Mouse (Mus musculus) embryo, embryonic 10 days (tissue): ENCODE results near the gene Olfr1392.
A peak's percentile ranks its signal among the peaks of the same experiment; 100 is the strongest.
"Not testable (repeated sequence)": the region's sequence is repeated elsewhere in the genome, so short reads cannot be mapped to it uniquely, and the experiment has no call there.

ENCODE experiments used
- DNase-seq: peaks from one replicate; pipeline ENCODE4 v3.0.0-alpha.2; 2015; ENCODE audit warnings: low spot score

Olfr1392 gene

GRCm38 (mm10) chr11:49284982-49285381, at the start of gene Olfr1392:
Gene Olfr1392 (plus strand): TSS chr11:49285282.
- DNase-seq: not testable (repeated sequence)

DNA sequence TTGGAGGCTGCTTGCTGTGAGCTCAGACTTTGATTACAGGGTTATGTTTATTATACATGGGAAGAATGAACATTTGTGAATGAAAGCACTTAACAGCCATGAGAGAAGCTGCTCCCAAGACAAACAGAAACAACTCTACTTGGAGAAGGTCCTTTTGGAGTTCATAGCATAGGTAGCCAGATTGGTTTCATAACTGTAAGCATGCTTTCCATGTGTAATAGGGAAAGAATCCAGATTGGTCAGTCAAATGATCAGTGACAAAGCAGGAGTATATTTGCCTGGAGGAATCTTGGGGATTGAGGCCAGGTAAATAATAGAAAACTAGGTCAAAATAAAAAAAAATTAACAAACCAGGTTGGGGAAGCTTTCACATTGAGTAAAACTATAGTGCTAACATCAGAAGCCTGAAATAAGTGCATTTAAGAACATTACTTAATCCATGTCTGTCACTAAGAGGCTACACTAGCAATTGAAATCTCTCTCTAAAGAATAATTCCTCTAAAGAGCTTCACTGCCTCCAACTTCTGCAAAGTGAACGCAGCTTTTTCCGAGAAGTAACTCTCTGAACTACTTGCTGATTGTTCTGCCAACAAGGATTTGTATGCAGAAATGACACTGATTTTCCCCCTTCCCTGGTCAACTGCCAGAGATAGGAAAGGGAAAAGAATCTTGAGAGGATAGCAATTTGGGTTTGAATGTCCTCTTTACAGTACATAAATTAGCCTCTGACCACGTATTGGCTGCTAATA, 49.4 kb upstream of the Olfr1392 start:
- no peak for DNase-seq

DNA sequence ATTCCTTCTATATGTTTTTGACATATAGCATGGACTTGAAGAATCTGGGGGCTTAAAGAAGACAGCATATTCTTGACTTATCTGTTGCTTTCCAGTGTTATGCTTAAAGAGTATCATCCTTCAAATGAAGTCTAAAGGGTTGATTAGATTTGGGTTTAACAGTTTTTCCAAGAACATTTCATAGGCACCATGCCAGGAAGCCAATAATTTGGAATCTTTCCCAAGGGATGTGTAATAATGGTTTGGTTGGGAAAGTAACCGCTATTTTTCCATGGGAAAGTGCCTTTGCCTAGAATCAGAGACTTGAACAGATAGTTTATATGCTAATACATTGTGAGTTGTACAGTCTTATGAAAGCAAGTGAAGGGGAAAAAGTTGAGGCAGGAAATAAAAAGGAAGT, 48.2 kb upstream of the Olfr1392 start:
- DNase-seq: no peak

GRCm38 (mm10) chr11:49237532-49237931, 47.5 kb upstream of the Olfr1392 start:
- DNase-seq: no peak

DNA sequence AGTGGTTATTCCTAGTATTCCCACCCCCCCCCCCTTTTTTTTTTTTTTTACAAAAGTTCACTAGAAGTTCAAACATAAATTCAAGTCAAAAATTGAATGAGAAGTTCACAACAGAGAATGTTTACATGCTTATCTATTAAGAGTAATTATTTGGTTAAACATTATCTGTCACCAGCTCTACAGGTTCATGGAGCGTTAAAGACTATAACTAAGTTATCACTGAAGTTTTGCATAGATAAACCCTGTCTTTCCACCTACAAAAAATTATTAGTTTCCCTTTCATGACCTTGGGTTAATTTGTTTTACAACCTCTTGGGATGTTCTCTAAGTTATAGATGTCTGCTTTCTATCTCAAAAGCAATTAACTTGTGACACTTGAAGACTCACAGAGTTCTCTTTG, 44.8 kb upstream of the Olfr1392 start:
- no peak for DNase-seq

DNA sequence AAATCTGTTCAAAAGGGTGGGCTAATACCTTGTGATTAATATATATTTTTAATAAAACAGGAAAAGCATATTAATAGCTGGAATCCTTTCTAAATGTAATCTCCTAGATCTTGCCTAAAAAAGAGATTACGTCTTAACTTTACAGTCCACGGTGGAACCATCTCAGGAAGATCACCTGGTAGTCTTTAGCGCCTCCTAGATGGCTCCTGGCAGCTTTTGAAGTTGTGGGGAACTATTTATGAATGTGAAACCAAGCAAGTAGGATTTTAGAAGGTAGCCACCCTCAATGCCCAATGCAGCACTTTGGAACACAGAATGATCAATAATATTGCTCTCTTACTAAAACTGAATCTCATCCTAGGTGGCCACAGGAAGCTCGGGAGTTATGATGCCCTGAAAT, 44.2 kb upstream of the Olfr1392 start:
- DNase-seq: no peak

DNA sequence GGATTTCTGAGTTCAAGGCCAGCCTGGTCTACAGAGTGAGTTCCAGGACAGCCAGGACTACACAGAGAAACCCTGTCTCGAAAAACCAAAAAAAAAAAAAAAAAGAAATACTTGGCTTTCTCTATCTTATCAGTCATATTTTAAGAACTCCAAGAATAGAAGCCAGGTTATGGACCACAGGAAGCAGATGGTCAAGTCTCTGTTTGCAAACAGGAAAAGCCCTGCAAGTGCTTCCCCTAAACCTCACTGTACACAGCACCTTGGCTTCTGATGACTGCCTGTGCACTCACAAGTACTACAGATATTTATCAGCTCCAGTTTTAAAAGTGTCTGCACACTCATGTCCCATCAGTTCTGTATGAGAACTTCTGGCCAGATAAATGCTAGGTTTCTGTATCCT, 43.6 kb upstream of the Olfr1392 start:
- no peak for DNase-seq

- peak; percentile 53 for DNase-seq
Measured at GRCm38 (mm10) chr11:49242944-49243626, 42.0 kb upstream of the Olfr1392 start.

GRCm38 (mm10) chr11:49243727-49244594, 41.1 kb upstream of the Olfr1392 start, which contains the start of gene Mgat1:
Gene Mgat1 (plus strand): TSS chr11:49244191.
- peak; percentile 97 for DNase-seq

DNA sequence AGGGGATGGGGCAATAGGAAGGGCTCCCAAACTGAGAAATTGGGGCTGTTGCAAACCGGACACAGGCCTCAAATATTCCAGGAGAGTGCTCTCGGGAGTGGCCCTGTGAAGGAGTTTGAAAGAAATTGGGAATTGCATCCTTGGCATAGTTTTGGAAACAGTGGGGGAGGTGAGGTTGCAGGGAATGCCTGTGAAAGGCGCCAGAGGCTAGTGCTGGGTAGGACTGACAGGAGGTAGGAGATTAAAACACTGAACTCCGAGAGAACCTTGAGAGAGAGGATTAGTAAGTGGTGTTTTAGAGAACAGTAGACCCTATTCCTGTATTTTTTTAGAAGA, 40.5 kb upstream of the Olfr1392 start:
- DNase-seq: peak; percentile 25

DNA sequence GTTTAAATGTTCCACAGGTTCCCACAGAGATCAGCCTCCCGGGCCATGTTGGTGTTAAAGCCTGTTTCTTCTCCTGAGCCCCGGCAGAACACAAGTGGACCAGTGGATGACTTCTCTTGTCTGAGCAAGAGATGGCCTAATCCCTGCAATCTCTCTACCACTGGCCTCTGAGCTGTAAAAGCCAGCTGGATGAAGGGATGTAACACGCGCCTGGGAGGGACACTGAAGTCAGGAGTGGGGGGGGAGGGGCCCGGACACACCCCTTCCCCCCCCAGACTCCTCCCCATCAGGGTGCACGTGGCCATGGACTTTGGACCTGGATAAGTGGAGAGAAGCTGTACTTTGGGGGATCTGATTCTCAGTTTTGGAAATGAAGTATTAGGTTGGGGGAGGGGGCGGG, 39.9 kb upstream of the Olfr1392 start:
- no peak for DNase-seq

DNA sequence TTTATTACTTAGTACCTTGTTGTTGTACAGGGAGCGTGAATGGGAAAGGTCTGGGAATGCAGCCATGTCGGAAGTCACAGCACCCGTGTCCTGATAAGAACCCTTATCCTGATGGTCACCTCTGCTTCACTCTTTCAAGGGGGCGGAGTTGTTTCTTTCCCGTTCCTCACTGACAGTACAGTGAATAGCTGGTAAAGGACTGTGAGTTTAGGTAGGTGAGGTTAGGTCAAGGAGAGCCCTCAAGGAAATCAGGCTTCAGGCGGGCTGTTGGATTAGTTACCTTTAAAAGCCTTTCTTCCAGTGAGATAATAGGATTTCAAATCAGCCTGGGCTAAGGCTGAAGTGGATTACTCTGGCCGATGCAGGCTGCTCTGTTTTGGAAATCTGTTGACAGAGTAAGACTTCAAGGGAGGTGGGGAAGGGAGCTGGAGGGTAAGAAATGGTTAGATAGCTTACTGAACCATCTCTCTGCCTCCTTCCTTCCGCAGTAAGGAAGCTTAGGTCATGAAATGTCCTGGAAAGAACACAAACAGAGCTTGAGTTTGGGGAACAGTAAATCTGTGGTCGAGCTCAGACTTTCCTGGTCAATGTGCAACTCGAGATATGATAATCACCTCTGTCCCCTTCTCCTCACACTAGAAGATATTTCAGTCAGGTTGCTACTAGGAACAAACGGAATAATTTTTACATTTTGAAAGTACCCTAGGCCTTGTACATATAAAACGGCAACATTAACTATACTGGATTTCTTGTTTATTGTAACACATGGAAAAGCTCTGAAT, 39.3 kb upstream of the Olfr1392 start:
- DNase-seq: no peak

- DNase-seq: no peak
Measured at GRCm38 (mm10) chr11:49246523-49246922, 38.6 kb upstream of the Olfr1392 start.

- no peak for DNase-seq
Measured at GRCm38 (mm10) chr11:49247255-49247654, 37.8 kb upstream of the Olfr1392 start.

DNA sequence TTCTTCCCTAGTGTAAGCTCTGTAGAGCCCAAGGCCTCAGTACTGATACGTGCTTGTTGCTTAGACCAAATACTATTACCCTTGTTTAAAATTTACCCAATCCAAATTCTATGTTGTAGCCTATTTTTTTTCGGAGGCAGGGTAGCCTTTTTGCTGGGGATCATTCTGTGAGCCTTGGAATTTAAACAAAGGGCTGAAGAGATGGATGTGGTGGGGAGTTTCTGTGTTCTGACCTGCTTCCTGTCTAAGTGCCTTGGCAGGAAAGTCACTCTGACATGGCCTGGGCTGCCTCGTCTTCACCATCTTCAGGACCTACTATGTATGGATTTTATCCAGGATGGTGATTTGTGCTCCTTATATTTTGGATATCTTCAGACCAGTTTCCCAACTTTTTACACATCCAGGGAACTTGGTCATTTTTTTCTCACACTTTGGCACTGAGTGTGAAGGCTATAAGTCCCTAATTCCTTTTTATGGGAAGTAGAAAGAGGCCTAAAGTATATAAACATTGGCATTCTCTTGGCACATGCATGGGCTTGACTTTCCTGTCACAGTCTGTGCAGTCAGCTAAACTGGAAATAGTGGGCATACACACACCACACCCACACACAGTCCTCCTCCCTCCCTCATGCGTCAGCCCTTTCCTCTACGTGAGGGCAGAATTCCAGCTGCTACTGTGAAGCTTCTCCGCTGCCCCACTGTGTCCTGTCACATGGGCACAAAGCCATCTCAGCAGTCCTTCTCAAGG, 36.7 kb upstream of the Olfr1392 start:
- no peak for DNase-seq

DNA sequence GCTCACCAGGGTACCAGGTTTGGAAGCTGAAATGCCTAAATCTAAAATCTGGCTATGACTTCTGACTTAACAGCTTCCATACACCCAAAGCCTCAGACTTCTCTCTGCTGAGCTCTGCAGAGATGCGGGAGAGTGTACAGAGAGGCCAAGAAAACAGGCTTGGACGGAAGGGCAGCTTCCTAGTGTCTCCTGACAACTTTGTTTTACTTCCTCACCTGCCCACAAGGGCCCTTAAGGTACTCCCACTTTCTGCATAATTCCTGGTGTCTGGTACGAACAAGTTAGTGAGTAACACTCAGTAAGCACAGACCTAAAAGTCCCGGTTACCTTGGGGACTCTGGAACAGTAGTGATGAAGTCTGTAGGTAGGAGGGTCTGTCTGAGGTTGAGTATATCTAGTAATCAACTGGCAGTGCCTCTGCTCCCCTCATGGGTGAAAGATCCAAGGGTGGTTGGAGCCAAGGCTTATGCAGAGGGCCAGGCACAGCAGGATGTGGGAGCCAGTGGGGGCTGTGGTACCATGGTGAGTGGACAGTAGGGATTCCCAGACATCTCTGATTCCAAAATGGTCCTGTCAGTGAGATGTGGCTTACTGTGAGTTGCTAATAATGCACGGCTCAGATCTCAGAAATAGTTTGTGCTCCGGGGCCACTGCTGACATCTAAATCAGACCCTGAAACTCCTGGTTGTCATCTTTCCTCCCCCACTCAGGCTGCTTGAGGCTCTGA, 35.9 kb upstream of the Olfr1392 start:
- DNase-seq: no peak

- DNase-seq: no peak
Measured at GRCm38 (mm10) chr11:49249811-49250421, 35.2 kb upstream of the Olfr1392 start.

DNA sequence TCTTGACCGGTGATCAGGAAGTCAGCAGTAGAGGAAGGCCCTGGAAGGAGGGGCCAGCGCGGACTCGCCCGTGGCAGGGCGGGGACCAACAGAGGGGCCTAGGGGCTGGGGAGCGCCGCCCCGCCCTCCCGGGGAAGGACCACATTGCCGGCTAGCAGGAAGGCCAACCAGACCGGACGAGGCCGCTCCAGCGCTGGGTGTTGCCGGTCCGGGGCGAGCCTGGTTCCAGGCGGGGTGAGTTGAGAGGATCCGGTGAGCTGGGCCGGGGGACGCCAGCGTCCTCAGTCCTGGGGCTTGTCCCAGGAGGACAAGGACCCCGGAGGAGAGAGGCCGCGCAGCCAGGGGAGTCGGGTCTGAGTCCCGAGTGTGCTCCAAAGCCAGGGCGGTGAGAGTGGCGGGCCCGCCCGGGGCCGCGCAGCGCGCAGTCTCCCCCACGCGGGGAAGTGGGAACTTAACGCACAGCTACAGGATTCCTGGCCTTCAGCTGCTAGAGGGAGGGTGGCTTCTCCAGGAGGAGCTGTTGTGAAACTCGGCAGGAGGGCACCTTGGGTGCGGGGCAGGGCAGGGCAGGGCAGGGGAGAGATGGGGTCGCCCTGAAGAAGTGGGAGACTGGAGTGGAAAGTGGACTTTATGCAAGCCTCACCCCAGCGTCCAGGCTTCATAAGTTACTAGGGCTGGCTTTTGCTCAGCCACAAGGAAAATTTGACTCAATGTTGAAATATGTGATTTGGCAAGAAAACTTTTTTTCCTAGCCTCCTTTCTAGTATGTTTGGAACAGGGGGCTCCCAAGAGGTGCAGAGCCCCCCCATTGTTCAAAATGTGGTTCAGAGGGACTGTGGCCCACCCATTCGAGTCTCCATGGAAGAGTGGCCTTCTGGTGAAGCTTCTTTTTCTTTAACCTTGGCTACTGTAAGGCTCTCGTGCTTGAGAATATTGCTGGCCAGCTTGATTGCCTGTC, 34.4 kb upstream of the Olfr1392 start:
- peak; percentile 90 for DNase-seq

- no peak for DNase-seq
Measured at GRCm38 (mm10) chr11:49251380-49251761, 33.7 kb upstream of the Olfr1392 start.
